Mouse (Mus musculus) embryonic fibroblast, embryonic 13.5 days (primary cell): ENCODE results near the gene Hscb.

Experiments used
- CTCF ChIP-seq: IDR thresholded peaks from 2 replicates; pipeline ENCODE4 v1.5.1; 2011; ENCODE audit warnings: mild to moderate bottlenecking, control low read depth, low read length, moderate library complexity, borderline replicate concordance; ENCODE audit not compliant: insufficient read depth
- POLR2A ChIP-seq: IDR thresholded peaks from 2 replicates; pipeline ENCODE4 v1.6.1; 2011; ENCODE audit warnings: low read depth, mild to moderate bottlenecking, control low read depth, low read length, moderate library complexity

DNA sequence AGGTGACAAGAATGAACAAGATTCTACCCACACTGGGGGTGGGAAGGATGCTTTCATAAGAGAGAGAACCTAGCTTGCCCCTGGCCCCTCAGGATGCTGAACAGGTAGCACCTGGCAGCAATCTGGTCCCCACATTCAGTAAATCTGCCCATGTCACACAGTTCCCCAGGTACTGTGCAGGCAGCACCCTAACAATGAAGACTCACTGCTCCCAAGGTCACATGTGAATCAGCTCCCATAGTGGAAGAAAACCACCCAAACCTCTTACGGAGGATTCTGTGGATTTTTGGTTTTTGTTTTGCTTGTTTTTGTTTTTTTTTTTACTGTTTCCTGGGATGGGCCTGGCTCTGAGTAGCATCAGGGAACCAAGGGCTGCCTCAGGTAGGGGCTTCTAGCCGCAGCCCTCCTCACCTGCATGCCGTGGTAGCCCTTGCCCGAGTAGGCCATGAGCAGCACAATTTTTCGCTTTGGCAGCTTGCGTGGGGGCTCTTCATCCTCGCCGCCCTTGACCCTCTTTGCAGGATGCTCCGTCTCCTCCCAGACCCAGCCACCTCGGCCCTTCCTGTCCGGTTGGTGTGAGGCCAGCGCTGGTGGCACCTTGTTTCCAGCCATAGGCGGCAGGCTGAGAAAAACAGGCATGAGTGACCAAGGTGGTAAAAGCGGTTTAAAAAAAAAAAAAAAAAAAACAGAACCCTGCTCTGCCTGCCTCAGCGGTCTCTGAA, 60.1 kb downstream of the Hscb start:
- TF ChIP-seq POLR2A (no peak), CTCF (no peak)
